Mouse (Mus musculus): ENCODE results near the gene Ppfia3.

DNA sequence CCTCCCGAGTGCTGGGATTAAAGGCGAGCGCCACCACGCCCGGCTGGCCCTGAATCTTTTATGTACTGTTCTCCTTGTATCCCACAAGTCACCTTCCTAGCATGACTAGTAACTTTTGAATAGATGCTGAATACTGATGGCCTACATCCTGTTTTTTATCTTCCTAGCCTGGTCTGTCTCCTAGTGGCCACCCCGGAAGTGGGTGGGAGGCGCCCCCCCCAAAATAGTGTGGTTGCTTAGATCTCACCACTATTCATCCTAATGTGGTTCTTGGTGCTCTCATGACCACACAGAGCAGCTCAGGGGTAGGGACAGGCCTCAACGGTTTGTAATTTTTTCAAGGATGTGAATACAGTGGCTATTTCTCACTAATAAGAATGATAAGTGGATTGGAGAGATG is 7.8 kb upstream of the Ppfia3 start:
- no peak for TF ChIP-seq MAFK (IDR thresholded peaks at IDR 0.05; ENCODE audit: insufficient read depth, low read depth, low read length)
- TF ChIP-seq CHD2 (IDR thresholded peaks at IDR 0.05; ENCODE audit: low read depth, low read length), result no peak
- TF ChIP-seq ZC3H11A (IDR thresholded peaks at IDR 0.05; ENCODE audit: borderline replicate concordance, low read depth, low read length), result no peak
- no peak for TF ChIP-seq ZNF384 (IDR thresholded peaks at IDR 0.05; ENCODE audit: low read depth, low read length)
- no peak for TF ChIP-seq HCFC1 (IDR thresholded peaks at IDR 0.05; ENCODE audit: borderline replicate concordance, insufficient read depth, low read length)
